Mouse (Mus musculus) bone marrow macrophage, adult 2 months (primary cell): ENCODE results near the gene Ier3.

Source experiments
- CTCF ChIP-seq: IDR thresholded peaks from 2 replicates; pipeline ENCODE4 v1.5.1; 2012; ENCODE audit warnings: low read depth, mild to moderate bottlenecking, low read length, moderate library complexity
- POLR2A ChIP-seq: IDR thresholded peaks from 2 replicates; pipeline ENCODE4 v1.6.1; 2012; ENCODE audit warnings: mild to moderate bottlenecking, low read depth, low read length, borderline replicate concordance

DNA sequence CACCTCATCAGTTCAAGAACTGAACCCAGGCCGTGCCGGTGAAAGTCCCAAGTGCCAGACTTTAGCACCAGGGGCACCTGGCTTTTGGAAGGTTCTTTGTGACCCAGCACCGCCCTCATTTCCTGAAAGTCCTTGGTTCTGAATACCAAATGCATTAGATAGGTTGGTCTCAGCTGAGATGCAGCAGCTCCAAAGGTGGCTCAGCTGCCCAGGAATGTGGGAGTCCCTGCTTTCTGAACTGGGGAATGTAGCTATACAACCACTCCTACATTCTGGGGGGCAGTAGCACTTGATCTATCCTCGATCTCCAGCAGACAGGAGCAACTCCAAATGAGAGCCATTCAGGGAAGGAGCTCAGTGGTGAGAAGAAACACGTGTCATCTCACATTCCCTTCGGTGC lies 8.7 kb upstream of the Ier3 start:
- TF ChIP-seq CTCF (no peak), POLR2A (no peak)
